8 mouse cellular contexts compared by ENCODE assay signal in genomic region chr19:46042476-46043011, GRCm38 (mm10). TPM values are rescaled to one million over a fixed set of nuclear protein-coding genes. Genes with fewer than 3 reads are reported as not detected.
DNase-seq lines count a peak whose midpoint lies in the region; ATAC-seq and TF ChIP-seq lines count a peak whose summit lies in the region.

No protein-coding gene starts in this region.

- TF ChIP-seq POLR2A in lung, adult 2 months (IDR thresholded peaks at IDR 0.05; ENCODE audit: borderline replicate concordance, extremely low read depth, low read depth, low read length): peak; percentile 28; the same call in 1 of the 2 replicates
- TF ChIP-seq POLR2A in thymus, adult 2 months (IDR thresholded peaks at IDR 0.05; ENCODE audit: control insufficient read depth, extremely low read depth, insufficient read depth, low read length, poor library complexity): no peak; the same call in 1 of the 2 replicates

- peaks cover 34% of the 10 kb centered on the region for H3K4me1 ChIP-seq in lung, adult 2 months (ENCODE audit: control insufficient read depth, insufficient read depth, low read length)
- peaks cover 70% of the 10 kb centered on the region for H3K4me1 ChIP-seq in heart, embryonic 16.5 days (ENCODE audit: control insufficient read depth, insufficient read depth, low read length)
- peaks cover 65% of the 10 kb centered on the region for H3K4me1 ChIP-seq in midbrain, embryonic 12.5 days
- peaks cover 53% of the 10 kb centered on the region for H3K4me1 ChIP-seq in thymus, adult 2 months (replicated peaks; ENCODE audit: control insufficient read depth, insufficient read depth, low read length)

- peak overlapping the region; percentile 97 for H3K4me2 ChIP-seq in heart, embryonic 16.5 days (ENCODE audit: low read depth, low read length)
- peak overlapping the region; percentile 92 for H3K4me2 ChIP-seq in midbrain, embryonic 12.5 days (replicated peaks)

- no peak for DNase-seq in lung, adult 2 months
- DNase-seq in lung, postnatal 36 days: no peak
- DNase-seq in cerebellum, postnatal 10 days: peak; percentile 51 to 59
- DNase-seq in left cerebral cortex, adult 18-20 months (ENCODE audit: low spot score in 2 of 2): peak; percentile 49 to 66
- peak; percentile 64 for DNase-seq in thymus, adult 2 months
- no peak for DNase-seq in testis, postnatal 10 days (ENCODE audit: low spot score)

- H3K4me3 ChIP-seq in lung, adult 2 months (replicated peaks; ENCODE audit: extremely low read depth, low read depth, low read length): peak overlapping the region; percentile 39
- H3K4me3 ChIP-seq in heart, embryonic 16.5 days (ENCODE audit: low read length): peak overlapping the region; percentile 98
- H3K4me3 ChIP-seq in midbrain, embryonic 12.5 days: peak overlapping the region; percentile 91
- no peak overlapping the region; the same call in 1 of the 2 replicates for H3K4me3 ChIP-seq in thymus, adult 2 months (ENCODE audit: control insufficient read depth, insufficient read depth, low read length)

- no peaks in the 10 kb centered on the region for H3K27me3 ChIP-seq in heart, embryonic 16.5 days (ENCODE audit: control insufficient read depth, insufficient read depth, low read length)
- 0 out of 2 replicates have a peak, but pooled peaks cover 5% of the 10 kb centered on the region for H3K27me3 ChIP-seq in midbrain, embryonic 12.5 days
- no peaks in the 10 kb centered on the region for H3K27me3 ChIP-seq in thymus, adult 2 months (ENCODE audit: control insufficient read depth, insufficient read depth, low read length)

- H3K36me3 ChIP-seq in heart, embryonic 16.5 days (ENCODE audit: control insufficient read depth, insufficient read depth): no peaks in the 10 kb centered on the region
- H3K36me3 ChIP-seq in midbrain, embryonic 12.5 days: no peaks in the 10 kb centered on the region
- no peaks in the 10 kb centered on the region for H3K36me3 ChIP-seq in thymus, adult 2 months (ENCODE audit: control insufficient read depth, insufficient read depth, low read length)

- peak overlapping the region; percentile 97 for H3K9ac ChIP-seq in heart, embryonic 16.5 days (ENCODE audit: low read length)
- H3K9ac ChIP-seq in midbrain, embryonic 12.5 days (replicated peaks): peak overlapping the region; percentile 98

- peak overlapping the region; percentile 99 for H3K27ac ChIP-seq in heart, embryonic 16.5 days (ENCODE audit: low read length)
- H3K27ac ChIP-seq in midbrain, embryonic 12.5 days (replicated peaks): peak overlapping the region; percentile 98
- H3K27ac ChIP-seq in thymus, adult 2 months (ENCODE audit: control insufficient read depth, insufficient read depth, low read length): peak overlapping the region; percentile 66

- no peak for ATAC-seq in heart, embryonic 16.5 days (replicated peaks; ENCODE audit: extremely low read depth, insufficient read depth, low FRiP score)
- ATAC-seq in midbrain, embryonic 12.5 days (ENCODE audit: low FRiP score, low read depth): peak; percentile 58

- 6% methylated on average over 6 of the region's 6 CpGs for WGBS in lung, adult 2 months
- WGBS in heart, embryonic 16.5 days: 4% methylated on average over 6 of the region's 6 CpGs
- 7% methylated on average over 6 of the region's 6 CpGs for WGBS in midbrain, embryonic 12.5 days
- WGBS in thymus, adult 2 months: 6% methylated on average over 6 of the region's 6 CpGs

- no peaks in the 10 kb centered on the region for H3K9me3 ChIP-seq in heart, embryonic 16.5 days (replicated peaks; ENCODE audit: control insufficient read depth, low read length)
- H3K9me3 ChIP-seq in midbrain, embryonic 12.5 days: no peaks in the 10 kb centered on the region

- TF ChIP-seq CTCF in lung, adult 2 months (IDR thresholded peaks at IDR 0.05; ENCODE audit: insufficient read depth, low read length): no peak
- TF ChIP-seq CTCF in thymus, adult 2 months (IDR thresholded peaks at IDR 0.05; ENCODE audit: borderline replicate concordance, control insufficient read depth, extremely low read depth, insufficient read depth, low read length, poor library complexity): no peak

RNA-seq across cellular contexts. Expression of gene Pprc1, which starts 2.1 kb away (rescaled TPM):
- polyA plus RNA-seq in lung, adult 2 months (2012; rRNA removed): 18.3 and 19.3 TPM in 2 replicates
- 19.3 and 22.4 TPM in 2 replicates for polyA plus RNA-seq in heart, embryonic 16.5 days (2015; fragmentation: Nextera tagmentation; extraction: Ambion mirVana)
- 10 to 100 TPM; 26.1 to 33.3 TPM for total RNA-seq in left cerebral cortex, adult 18-20 months (2021)
- 30.0 and 32.2 TPM in 2 replicates for polyA plus RNA-seq in midbrain, embryonic 12.5 days (2016; fragmentation: Nextera tagmentation; extraction: Ambion mirVana)
- 42.8 and 44.1 TPM in 2 replicates for polyA plus RNA-seq in thymus, adult 2 months (2012; rRNA removed)

RNA-seq across cellular contexts. Expression of gene Ldb1, which starts 2.5 kb away (rescaled TPM):
- 220 TPM in 2 replicates for polyA plus RNA-seq in lung, adult 2 months (2012; rRNA removed)
- polyA plus RNA-seq in heart, embryonic 16.5 days (2015; fragmentation: Nextera tagmentation; extraction: Ambion mirVana): 68.0 and 81.9 TPM in 2 replicates
- total RNA-seq in left cerebral cortex, adult 18-20 months (2021): 100 to 1,000 TPM; 113 to 123 TPM
- 126 and 134 TPM in 2 replicates for polyA plus RNA-seq in midbrain, embryonic 12.5 days (2016; fragmentation: Nextera tagmentation; extraction: Ambion mirVana)
- 699 and 772 TPM in 2 replicates for polyA plus RNA-seq in thymus, adult 2 months (2012; rRNA removed)

RNA-seq across cellular contexts. Expression of gene Nolc1, which starts 33.1 kb away (rescaled TPM):
- 7.4 and 9.8 TPM in 2 replicates for polyA plus RNA-seq in lung, adult 2 months (2012; rRNA removed)
- polyA plus RNA-seq in heart, embryonic 16.5 days (2015; fragmentation: Nextera tagmentation; extraction: Ambion mirVana): 42.5 and 53.8 TPM in 2 replicates
- total RNA-seq in left cerebral cortex, adult 18-20 months (2021): 10 to 100 TPM; 47.0 to 50.2 TPM
- 103 and 109 TPM in 2 replicates for polyA plus RNA-seq in midbrain, embryonic 12.5 days (2016; fragmentation: Nextera tagmentation; extraction: Ambion mirVana)
- polyA plus RNA-seq in thymus, adult 2 months (2012; rRNA removed): 19.5 and 23.3 TPM in 2 replicates

RNA-seq across cellular contexts. Expression of gene Hps6, which starts 39.2 kb away (rescaled TPM):
- polyA plus RNA-seq in lung, adult 2 months (2012; rRNA removed): 7.5 and 8.7 TPM in 2 replicates
- polyA plus RNA-seq in heart, embryonic 16.5 days (2015; fragmentation: Nextera tagmentation; extraction: Ambion mirVana): 7.4 and 8.5 TPM in 2 replicates
- 1 to 10 TPM; 7.8 to 8.4 TPM for total RNA-seq in left cerebral cortex, adult 18-20 months (2021)
- polyA plus RNA-seq in midbrain, embryonic 12.5 days (2016; fragmentation: Nextera tagmentation; extraction: Ambion mirVana): 2.9 and 4.0 TPM in 2 replicates
- 9.4 and 11.9 TPM in 2 replicates for polyA plus RNA-seq in thymus, adult 2 months (2012; rRNA removed)

RNA-seq across cellular contexts. Expression of gene Armh3, which starts 44.3 kb away (rescaled TPM):
- 6.7 and 9.5 TPM in 2 replicates for polyA plus RNA-seq in lung, adult 2 months (2012; rRNA removed)
- 14.8 and 15.3 TPM in 2 replicates for polyA plus RNA-seq in heart, embryonic 16.5 days (2015; fragmentation: Nextera tagmentation; extraction: Ambion mirVana)
- total RNA-seq in left cerebral cortex, adult 18-20 months (2021): 10 to 100 TPM; 17.5 to 20.2 TPM
- 20.9 and 22.6 TPM in 2 replicates for polyA plus RNA-seq in midbrain, embryonic 12.5 days (2016; fragmentation: Nextera tagmentation; extraction: Ambion mirVana)
- polyA plus RNA-seq in thymus, adult 2 months (2012; rRNA removed): 10.9 and 11.2 TPM in 2 replicates

Comparison
In these comparisons a context has a peak if more than half of its experiments do, and no peak if none do; other contexts are left out.
1. DNase-seq: peak in cerebellum, postnatal 10 days (2 of 2), left cerebral cortex, adult 18-20 months (2 of 2) and thymus, adult 2 months (single experiment); none in lung, adult 2 months (single experiment), lung, postnatal 36 days (single experiment) and testis, postnatal 10 days (single experiment).
2. Peak in every context shown above with its lines, with median percentiles within 50 percentile points of each other: H3K27ac ChIP-seq.